Mouse (Mus musculus) urinary bladder, adult 18-20 months (tissue): ENCODE results near the gene Gcnt3.

Experiments used
- DNase-seq, 2 experiments: peaks; one replicate each; pipeline ENCODE4 v3.0.0; 2022; ENCODE audit warnings: low spot score in 2 of 2, mixed read lengths in 2 of 2

Gene Gcnt3

DNA sequence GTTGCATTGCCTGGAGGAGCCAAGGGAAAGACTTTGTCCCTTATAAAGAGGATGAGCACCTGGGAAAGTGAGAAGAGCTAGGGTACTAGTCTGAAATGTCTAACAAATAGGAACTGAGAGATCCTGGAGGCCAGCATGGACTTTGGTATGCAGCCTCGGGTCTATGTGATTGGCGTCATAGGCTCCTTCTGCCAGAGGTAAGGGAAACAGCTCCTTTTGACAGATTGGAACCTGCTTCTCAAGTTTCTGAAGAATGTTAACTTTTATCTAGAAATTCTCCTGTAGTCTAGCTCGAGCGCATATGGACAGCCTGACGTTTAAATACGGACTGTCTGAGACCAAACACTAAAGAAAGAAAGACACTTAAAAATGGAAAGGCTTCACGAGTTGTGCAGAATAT is at the start of gene Gcnt3:
TSS of gene Gcnt3 (minus strand) at position 101 of the 400 bp plus-strand sequence.
- no peak for DNase-seq

DNA sequence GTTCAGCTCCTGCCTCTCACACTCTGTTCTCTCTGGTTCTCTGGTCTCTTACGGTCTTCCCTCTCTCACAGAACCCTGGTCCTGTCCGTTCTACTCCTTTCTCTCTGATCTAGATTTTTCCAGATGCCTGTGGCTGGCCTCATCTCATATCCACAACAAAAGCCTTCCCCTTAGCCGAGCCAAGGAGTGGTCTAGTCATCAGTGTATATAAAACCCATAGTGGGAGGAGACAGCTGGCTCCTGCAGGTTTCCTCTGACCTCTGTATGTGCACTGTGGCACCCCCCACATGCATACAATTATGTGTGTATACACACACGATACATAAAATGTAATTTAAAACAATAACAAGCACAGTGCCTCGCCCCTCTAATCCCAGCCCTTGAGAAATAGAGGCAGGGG is 49.5 kb upstream of the Gcnt3 start:
- no peak for DNase-seq

DNA sequence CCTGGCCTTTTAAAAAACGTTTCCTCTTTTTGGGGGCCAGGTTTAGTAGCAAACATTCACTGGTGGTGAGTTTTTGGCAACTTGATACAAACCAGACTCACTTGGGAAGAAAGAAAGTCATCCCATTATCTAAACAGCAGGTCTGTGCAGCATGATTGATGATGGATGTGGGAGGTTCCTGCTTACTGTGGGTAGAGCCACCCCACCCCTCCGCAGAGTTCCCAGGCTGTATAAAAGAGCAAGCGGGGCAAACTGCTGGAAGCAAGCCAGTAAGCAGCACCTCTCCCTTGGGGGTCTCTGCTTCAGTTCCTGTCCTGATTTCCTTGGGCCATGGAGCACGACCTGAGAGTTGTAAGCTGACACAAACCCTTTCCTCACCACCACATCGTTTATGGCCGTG is 48.2 kb upstream of the Gcnt3 start:
- no peak for DNase-seq

DNA sequence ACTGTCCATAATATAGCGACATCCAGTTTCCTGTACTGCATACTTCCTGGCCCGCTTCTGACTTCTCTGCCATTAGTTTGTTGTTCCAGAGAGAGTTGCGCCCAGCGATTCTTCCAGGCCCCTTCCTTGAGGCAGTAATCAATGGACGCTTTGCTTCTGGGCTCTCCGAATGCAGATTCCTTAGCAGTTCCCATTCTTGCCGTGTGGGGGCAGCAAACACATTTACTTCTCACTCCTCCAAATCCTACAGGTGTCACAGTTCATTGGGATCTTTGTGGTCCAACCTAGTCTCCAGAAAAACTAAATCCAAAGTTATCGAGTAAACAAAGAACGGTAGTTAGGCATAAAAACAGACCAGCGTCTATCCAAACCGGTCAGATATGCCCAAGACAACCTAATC is 46.2 kb upstream of the Gcnt3 start:
- no peak for DNase-seq

DNA sequence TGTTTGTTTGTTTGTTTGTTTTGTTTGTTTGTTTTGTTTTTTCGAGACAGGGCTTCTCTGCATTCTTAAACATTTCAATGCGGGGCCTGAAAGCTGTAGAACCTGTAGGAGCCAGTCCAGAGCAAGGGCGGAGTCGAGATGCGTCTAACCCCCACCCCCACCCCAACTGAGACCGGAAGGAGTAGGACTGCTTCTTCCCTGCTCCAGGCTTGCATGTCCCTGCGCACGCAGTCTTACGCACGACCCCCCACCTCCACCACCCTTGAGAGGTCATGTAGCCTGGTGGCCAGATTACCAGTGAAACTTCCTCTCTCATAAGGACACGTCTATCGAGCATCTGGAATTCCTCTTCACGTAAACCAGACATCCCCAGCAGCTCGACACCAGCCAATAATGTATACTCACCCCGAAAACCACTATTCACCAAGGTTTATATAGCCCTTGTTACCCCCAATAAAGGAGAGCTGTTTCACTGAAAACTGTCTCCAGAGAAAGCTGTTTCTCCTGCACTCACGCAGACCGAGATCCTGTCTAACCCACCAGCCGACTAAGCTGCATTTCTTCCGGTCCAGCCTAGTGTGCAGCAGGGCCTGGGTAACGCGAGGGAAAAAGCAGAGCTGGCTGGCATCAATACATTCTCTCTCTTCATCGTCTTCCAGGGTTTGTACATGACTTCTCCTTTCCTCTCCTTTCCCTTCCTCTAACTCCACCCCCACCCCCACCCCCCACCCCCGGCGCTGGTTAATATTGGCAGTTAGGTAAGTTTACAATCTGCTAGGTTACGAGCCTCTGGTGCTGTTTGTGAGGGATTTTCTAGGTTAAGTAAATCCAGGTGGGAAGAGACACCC is 44.7 kb upstream of the Gcnt3 start:
- no peak for DNase-seq

DNA sequence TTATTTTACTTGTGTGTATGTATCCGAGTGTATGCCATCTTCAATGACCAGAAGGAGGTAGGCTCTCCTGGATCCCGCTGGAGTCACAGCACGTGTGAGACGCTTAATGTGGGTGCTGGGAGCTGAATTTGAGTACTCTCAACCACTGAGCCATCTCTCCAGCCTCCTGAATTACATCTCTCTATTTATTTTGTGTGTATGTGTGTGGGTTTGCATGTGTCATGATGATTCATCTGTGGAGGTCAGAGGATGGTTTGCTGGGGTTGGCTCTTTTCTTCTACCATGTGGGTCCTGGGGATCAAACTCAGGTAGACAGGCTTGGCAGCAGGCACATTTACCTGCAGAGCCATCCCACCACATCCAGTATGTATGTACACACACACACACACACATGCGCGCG is 43.9 kb upstream of the Gcnt3 start:
- no peak for DNase-seq

DNA sequence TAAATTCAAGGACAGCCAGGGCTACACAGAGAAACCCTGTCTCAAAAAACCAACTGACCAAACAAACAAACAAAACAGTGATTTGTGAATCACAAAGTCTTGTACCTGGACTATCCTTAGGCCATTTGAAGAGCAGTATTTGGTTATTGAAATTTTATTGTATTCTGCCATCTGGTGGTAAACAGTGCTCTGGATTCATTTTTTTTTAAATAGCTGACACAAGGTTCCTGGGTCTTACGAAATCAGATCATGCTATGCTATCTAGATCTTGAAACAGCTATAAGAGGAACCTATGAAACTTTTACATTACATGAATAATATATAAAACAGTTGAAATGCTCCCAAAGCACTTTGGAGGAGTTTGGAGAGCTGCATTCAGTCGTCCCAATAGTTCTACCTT is 43.1 kb upstream of the Gcnt3 start:
- DNase-seq: no peak

DNA sequence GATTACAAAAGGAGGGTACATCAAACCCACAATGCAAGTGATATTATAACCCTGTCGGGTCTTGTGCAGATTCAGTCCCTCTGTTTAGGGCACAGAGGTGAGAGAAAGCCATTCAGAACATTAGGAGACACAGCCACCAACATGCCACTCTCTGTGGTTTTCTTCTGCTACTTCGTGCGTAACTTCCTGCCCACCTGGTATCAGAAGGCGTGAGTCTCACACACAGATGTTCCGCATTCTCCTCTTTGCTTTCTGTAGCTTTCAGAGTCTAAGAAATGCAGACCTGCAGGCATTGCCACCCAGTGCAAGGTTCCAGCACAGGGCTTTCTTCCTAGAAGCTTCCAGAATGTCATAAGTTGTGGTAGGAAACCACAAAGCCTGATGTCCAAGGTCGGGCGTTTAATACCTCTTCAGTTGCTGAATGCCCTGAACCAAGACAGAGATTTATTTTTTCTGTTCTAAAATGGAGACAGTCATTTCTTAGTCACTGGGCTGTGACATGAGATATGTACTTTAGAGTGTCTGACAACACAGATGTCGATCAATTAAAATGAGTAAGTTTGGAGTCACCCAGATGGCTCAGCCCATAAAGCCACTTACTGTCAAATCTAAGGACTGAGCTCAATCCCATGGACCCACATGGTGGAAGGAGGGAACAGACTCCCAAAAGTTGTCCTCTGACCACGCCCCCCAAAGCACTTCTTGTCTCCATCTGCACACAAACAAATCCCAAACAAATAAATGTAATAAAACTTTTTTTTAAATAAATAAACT is 42.3 kb upstream of the Gcnt3 start:
- no peak for DNase-seq

DNA sequence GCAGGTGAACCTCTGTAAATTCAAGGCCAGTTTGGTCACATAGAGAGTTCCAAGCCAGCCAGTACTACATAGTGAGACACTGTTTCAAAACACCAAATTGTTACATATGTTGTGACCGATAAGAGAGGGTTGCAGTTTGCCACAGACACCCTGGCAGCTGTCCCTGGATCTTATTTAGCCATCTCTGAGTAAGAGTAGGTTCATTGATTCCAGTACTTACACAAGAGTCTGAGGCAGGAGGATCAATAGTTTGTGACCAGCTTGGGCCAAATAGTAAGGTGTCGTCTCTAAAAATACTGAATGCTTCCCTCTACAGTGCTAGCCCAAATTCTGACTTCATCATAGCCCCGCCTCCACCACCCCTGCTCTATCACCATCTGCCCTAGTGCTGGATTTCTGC is 40.1 kb upstream of the Gcnt3 start:
- DNase-seq: no peak

DNA sequence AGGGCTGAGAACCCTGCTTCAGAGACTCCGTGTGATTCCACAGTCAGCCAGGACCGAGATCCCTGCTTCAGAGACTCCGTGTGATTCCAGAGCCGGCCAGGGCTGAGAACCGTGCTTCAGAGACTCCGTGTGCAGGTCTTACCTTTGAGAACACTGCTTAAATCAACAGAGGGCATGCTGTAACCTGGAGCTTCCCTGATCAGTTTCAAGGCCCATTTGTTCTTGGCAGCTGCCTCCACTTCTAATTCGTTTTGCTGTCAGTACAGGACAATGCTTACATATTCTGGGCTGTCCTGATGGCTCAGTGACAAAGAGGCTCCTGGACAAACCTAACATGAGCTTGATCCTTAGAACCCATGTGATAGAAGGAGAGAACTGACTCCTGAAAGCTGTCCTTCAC is 39.3 kb upstream of the Gcnt3 start:
- DNase-seq: no peak

DNA sequence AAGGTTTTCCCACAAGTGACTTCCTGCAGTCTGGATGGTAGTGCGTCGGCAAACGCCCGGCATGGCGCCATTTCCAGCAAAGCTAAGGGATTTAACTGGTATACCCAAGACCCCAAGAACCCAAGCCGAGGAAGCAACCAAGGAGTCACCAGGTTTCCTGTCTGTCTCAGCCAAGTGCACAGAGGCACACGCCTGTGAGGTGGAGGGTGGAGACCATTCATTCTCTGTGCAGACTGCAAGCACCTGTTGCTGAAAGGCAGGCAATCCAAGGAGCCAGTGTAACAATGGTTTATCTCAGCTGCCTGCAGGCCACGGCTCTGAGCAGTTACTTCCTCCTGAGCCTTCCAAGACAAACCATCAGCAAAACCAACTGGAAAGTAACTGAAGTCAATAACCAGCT is 34.5 kb upstream of the Gcnt3 start:
- DNase-seq: no peak

DNA sequence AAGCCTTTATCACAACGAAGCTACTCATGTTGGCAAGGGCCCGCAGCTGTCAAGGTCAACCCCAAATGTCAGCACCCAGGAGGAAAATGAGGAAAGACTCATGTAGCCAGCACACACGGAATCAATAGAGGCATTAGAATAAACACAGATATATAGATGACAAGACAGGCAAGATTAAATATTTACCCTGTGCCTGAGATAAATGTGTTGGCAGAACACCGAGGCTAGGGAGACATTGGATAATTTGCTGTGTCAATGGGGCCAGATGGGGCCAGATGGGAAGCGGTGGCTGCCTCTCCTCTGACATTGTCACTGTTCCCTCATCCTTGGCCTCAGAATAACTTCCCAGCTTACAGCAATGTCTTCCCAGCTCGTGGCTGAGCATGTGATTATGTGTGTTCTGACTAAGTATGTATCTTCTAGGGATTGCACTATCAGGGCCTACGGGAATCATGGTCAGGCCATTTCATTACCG is 32.1 kb upstream of the Gcnt3 start:
- DNase-seq: peak in 1 of 2 experiments; percentile 30

DNA sequence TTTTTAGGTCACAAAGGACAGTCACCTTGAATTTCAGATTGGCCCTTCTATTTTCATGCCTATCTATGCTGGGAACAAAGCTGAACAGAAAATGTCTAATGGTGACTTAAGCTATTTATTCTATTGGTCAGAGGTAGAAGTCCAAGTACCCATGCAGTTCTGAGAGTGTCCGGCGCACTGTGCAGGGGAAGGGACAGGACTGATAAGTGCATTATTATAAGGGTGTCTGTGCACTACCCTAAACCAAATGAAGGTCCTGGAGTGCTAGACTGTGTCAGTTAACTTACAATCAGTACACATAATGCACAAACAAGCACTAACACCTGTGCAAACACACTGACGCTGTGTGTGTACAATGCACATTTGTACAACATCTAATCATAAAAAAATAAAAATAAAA is 29.6 kb upstream of the Gcnt3 start:
- no peak for DNase-seq

DNA sequence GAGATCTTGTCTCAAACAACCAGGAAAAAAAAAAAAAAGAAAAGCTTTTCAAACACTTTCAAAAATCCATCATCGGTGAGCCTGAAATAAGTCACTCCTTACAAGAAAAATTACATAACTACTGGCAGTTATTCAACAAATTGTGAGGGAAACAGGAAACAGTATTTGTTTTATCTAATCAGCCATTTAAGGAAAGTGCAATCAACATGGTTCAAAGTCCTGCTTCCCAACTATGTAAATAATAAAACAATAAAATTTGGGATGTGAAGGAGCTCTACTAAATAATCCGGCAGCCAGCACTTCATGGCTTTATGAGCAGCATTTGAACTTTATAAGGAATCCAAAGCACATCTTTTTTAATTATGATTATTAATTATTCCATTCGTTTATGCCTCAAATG is 24.1 kb upstream of the Gcnt3 start:
- no peak for DNase-seq

DNA sequence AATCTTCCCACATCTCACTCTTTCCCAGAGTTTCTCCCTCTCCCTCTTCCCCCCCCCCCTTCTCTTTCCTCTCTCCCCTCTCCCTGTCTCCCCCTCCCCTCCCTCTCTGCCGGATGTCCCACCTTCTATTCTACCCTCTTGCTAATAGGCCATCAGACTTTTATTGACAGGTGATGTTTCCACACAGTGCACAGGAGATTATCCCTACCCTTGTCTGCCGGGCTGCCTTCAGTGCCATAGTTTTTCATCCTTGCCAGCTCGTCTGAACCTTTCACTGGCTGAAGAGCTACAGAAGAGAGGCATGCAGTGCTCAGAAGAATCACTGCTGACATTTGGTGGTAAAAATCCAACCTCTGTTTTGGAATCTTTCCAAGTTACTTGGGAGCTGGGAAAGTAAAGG is 15.5 kb upstream of the Gcnt3 start:
- DNase-seq: no peak

DNA sequence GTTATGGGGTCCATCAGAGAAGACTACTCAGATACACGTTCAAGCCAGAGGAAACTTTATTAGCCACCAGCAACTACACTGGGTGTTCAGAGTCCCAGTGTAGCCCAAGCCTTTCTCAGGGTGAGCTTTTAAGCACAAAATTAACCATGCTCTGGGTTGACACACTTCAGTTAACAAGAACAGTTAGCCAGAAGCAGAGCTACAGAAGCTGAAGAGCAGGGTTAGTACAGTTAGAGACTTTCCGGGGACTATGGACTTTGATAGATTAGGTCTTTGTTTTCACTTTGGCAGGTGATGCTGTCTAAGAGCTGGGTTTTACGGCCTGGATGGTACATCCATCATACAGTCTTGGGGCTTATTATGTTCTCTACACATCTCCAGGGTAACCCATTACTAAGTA is 14.8 kb upstream of the Gcnt3 start:
- DNase-seq: no peak

DNA sequence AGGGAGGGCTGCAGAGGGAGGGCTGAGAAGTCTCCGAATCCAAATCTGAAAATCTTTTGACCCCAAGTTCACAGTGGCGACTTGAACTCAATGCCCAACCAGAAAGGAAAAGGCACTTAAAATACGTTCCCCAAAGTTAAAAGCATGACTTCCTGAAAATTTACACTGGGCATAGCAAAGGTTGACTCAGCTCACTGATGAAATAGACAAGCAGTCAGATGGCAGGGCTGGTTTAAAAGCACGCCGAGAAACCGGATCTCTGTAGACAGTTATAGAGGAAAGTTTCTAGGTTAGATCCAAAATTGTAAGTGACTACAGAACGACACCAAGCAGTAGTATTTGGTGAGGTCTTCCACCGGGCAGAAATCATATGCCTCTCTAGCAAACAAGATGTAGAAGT is 12.0 kb upstream of the Gcnt3 start:
- no peak for DNase-seq

DNA sequence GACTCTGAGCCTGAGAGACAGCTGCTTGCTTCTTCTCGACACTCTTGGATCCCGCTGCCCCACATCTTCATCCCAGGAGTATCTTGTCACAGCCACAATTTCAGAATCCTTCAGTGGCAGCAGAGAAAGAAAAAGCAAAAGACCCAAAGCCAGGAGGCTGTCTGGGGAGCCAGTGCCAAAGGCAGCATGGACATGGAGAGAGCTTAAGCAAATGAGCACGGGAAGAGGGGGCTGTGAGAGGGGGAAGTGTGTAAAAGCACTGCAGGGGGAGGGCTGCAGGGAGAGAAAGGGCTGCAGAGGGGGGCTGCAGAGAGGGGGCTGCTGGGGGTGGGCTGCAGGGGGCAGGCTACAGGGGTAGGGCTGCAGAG is 11.5 kb upstream of the Gcnt3 start:
- no peak for DNase-seq

DNA sequence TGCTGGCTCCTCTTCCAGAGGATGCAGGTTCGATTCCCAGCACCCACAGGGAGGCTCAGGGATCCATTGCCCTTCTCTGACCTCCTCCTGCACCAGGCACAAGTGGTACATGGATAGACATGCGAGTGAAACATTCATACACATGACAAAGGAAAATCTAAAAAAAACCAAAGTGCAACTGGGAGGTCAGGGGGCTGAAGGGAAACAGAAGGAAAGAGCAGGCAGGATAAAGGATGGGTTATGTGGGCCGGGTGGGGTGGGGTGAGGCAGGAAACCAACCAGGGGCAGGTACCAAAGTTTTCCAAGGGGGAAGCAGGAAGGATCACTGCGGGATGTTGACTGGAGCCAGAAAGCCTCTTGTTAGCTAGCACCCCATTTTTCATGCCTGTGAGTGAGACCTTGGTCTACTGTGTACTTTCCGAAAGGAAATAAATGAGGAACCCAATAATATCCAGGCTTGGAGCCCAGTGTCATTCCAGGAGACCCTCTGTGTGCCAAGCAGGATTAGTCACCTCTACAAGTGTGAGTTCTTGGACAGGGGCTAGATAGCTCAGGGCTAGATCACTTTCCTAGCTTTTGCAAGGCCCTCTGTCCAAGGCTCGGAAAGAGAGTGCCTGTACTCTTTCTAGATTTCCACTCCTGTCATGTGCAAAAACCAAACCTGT is 11.0 kb upstream of the Gcnt3 start:
- DNase-seq: no peak

DNA sequence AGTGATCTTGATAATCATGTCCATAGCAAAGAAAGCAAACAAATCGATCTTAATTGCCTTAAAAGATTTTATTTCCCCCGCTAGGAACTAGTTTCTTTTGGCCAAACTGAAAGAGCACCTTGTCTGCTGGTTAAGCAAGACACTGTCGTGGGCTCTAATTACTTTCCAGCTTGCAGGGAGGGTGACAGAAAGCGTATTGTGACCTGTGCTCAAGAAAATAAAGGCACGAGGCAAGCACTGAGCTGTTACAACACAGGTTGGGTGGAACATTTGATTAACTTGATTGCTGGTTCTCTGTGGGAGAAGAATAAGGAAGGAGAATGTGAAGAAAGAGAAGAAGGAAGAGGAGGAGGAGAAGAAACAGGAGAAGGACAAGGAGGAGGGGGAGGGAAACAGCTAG is 10.4 kb upstream of the Gcnt3 start:
- no peak for DNase-seq

DNA sequence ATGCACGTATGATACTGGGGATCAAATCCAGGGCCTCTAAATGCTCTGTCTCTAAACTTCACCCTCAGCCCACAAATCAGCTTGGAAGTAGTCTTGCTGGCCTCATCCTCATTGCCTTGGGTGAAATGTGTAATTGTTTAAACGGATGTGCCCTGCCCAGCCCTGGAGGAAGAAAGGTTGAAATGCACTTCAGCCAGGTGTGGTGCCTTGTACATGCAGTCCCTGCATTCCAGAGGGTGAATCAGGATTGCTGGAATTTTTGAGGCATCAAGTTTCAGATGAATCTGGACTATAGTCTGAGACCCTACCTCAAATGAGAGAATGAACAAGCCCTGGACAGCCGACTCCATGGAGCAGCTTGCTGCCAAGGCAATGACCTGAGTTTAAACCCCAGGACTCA is 10.0 kb upstream of the Gcnt3 start:
- DNase-seq: no peak

DNA sequence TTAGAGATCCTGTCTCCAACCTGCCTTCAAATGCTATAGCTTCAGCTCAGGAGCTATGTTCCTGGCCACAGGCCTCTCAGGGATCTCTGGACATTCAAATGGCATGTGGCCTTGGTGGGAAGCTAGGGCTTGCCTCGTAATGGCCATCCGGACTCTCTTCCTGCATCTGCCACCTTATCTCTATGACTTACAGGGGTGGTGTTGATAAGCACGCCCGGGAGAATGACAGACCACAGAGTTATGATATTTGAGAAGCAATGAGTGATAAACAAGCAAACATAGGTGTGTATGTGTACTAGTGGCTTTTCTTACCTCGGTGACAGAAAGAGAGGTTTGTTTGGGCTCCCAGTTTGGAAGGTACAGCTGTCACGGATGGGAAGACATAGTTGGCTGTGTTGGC is 8.4 kb upstream of the Gcnt3 start:
- DNase-seq: no peak

DNA sequence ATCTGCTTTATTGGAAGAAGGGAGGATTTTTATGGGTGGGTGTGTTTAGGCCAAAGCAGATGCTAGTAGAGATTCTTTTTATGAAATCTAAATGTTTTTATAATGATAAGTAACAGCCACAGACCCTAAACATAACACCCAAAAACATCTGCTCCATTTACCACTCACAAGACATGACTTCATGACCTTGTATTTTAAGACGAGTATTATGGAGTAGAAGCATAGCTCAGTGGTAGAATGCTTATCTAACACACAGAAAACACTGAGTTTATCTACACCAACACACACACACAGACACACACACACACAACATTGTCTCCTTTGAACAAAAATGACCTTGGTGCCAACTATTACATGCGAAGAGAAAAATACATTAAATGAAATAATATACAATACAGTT is 7.0 kb upstream of the Gcnt3 start:
- DNase-seq: no peak
